Mouse (Mus musculus): ENCODE results near the gene Tulp4.

GRCm38 (mm10) chr17:6066021-6066420 is 40.2 kb upstream of the Tulp4 start:
- no peak for TF ChIP-seq CTCF (IDR thresholded peaks at IDR 0.05; ENCODE audit: borderline replicate concordance, control insufficient read depth, extremely low read depth, insufficient read depth, low read length, poor library complexity)
- TF ChIP-seq POLR2A (IDR thresholded peaks at IDR 0.05; ENCODE audit: control insufficient read depth, extremely low read depth, insufficient read depth, low read length, poor library complexity), result no peak
